Mouse (Mus musculus) liver, embryonic 14.5 days (tissue): Measurements from ENCODE around the gene Fam129a.
A peak's percentile ranks its signal among the peaks of the same experiment; 100 is the strongest.

ENCODE experiments used
- CTCF ChIP-seq: IDR thresholded peaks from 2 replicates; pipeline ENCODE4 v1.5.1; 2016; ENCODE audit warnings: antibody characterized with exemption, low read depth, control low read depth
- EP300 ChIP-seq: IDR thresholded peaks from 2 replicates; pipeline ENCODE4 v1.6.1; 2016; ENCODE audit warnings: antibody characterized with exemption, low read depth

DNA sequence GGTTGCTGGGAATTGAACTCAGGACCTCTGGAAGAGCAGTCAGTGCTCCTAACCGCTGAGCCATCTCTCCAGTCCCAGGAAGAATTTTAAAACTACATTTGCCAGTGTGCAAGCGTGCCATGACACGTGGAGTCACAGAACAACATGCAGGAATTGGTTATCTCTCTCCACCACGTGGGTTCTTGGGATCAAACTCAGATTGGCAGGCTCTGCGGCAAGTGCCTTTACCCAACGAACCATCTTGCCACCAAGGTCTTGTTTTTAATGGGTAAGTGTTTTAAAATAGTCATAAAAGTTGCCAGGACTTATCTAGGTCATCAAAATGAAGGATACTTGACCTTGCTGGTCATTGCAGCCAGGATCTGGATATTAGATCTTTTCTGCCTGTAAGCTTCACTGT, 187.3 kb downstream of the Fam129a start:
- TF ChIP-seq EP300 (peak; percentile 37; the same call in 1 of the 2 replicates), CTCF (0 out of 2 replicates have a peak, but pooled peaks have one; percentile 4)
